Mouse (Mus musculus) gastrocnemius, adult 18-20 months (tissue): ENCODE data around the gene Slc22a7. TPM values are rescaled to one million over a fixed set of nuclear protein-coding genes. Genes with fewer than 3 reads are reported as not detected.
A peak's percentile ranks its signal among the peaks of the same experiment; 100 is the strongest.

ENCODE experiments used
- DNase-seq: peaks from one replicate; pipeline ENCODE4 v3.0.0; 2021; ENCODE audit warnings: low spot score
- long read RNA-seq, 2 experiments: library from polyadenylated mRNA; stranded (forward); transcript quantifications; one replicate each; pipeline ENCODE4 v2.0.0; 2021
- total RNA-seq, 2 experiments: library from RNA; stranded (reverse); gene quantifications; 2 replicates each; pipeline ENCODE4 v1.2.3; 2021

Gene Slc22a7
- total RNA-seq, result under 1 TPM in 1 of 2 experiments, not detected in 1; 0.14 TPM
- long read RNA-seq, experiment 1, result 0 reads
- long read RNA-seq, experiment 2, result 0 reads

DNA sequence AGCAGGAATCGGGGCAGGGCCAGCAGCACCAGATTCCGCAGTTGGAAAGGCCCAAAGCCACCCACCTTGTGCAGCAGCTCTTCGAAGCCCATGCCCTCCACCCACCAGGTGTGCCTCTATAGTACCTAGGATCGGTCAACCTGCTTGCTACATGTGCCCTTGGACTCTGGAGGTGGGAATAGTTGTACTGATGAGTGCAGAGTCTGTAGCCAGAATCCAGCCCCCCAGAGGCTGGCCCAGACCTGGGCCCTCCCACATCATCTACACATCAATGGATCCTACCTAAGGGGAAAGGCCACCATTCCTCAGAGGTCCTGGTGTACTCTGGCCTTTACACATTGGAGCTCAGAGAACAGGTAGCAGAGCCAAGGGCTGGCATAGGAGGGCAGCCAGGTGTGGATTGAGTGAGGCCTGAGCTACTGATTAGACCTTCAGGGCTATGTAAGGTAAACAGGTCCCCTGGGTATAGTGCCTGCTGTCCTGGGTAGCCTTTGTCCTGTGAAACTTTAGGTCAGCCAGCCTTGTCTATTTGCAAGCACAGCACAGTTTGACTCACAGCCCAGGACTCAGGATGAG is at the start of gene Slc22a7:
Slc22a7 (minus strand) TSS at position 160 of the 576 bp plus-strand sequence.
- DNase-seq, result no peak

DNA sequence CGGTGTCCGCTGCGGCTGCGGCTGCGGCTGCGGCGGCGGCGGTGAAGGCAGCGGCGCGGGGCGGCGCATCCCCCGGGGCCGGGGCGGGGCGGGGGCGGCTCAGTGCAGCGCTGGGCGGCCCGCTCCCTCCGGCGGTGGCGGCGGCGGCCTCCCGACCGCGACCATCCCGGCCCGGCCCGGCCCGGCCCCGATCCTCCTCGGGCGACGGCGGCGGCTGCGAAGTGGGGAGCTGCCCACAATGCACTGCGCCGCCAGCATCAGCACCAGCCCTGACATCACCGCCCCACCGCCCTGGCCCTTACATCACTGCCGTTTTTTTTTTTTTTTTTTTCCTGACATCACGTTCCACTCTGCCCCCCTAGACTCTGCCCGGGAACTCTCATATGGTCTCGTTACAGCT is 49.2 kb upstream of the Slc22a7 start, which contains the start of gene Ttbk1:
Ttbk1 (minus strand) TSS at position 245 of the 400 bp plus-strand sequence.
- no peak for DNase-seq

DNA sequence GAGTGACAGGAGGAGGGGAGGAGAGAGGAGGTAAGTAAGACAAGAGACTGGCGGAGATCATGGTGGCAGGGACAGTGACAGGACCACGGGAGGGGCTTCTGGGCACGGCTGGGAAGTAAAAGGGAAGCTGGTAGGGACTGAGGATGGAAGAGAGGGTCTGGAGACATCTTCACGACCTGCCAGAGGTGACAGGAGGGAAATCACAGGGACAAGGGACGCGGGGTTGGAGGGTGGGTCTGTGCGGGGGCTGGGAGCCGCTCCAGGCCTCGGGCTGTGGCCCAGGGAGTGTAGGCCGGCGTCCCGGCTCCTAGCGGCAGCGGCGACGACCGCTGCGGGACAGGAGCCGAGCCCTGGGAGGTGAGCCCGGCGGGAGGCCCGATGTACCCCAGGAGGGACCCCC is 48.7 kb upstream of the Slc22a7 start:
- DNase-seq, result no peak

DNA sequence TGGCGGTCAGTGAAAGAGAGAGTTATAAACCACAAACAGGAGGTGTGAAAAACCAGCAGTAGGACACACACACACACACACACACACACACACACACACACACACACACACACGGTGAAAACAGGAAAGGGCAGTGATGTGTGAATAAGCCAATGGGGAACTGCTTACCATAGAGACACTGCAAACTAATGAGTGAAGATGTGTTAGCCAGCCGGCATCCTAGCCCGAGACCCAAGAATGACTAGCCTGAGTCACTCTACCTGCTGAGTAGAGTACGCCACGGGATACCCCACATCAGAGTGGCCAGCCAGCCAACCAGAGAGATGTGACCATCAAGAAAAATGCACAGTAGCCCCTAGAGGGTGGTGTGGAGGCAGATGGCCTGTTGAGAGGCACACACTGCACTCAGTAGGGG is 46.2 kb upstream of the Slc22a7 start:
- no peak for DNase-seq

DNA sequence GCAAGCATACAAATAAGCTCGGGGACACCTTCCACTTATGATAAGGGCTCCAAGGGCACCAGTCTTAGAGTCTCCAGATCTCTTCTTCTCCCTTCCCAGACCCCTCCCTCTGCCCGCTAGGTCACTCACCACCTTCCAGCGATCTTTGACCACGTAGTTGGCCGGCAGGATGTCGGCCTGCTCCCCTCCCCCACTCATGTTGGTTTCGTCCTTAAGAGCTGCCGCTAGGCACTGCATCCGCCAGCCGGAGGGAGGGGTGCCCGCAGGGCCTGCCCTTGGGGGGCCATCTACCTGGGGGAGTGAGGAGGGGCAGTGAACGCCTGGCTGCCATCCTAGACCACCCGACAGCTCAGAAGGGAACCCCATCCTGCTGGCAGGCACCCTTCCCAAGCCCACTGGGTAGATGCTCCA is 45.8 kb upstream of the Slc22a7 start:
- no peak for DNase-seq

DNA sequence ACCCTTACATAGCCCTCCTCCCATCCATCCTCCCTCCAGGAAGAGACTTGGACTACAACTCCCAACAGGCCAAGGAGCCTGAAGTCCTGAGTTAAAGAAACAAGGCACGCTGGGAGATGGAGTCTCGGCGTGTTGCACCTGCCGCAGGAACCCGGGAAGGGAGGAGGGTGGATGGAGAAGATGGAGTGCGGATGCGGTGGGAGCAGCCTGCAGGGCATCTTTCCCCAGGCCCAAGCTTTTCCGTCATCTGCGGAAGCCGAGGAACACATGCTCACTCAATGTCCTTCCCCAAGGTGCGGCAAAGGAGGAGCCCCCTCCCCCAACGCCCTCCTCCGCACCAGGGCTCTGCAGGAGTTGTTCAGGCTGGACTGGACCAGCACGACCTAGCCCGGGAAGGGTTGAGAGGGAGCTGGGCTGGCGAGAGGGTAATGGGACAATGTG is 45.3 kb upstream of the Slc22a7 start:
- peak; percentile 31 for DNase-seq

DNA sequence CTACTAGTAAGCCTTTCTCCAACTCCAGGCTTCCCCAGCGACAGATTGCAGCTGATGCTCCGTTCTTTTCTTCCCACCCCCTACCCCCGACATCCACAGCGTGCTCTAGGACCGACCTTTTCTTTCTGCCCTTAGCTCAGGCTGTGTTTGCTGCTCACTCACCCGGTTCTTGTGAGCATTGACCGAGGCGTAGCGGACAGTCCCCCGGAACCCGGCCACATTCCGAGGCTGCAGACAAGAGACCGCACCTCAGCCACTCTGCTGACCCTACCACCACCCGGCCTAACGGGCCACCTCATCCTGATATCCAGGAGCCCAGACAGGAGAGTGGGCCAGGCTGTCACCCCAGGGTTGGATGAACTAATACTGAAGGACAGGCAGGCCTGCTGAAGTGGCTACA is 39.0 kb upstream of the Slc22a7 start:
- no peak for DNase-seq

DNA sequence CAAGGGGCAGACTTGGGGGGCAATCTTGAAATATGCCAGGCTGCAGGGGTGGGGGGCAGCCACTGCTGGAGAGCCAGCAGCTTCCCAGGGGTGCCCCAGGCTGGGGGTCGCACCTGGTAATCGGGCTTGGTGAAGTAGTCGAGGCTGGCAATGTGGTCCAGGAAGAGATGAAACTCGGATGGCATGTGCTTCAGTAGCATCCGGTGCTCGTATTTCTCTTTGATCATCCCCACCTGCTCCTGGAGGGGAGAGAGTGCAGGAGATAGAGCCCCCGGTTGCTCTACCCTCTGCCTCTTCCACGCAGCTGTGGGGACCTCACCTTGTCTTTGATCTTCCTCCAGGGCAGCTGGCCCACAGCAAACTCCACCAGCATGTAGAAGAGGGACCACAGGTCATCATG is 38.3 kb upstream of the Slc22a7 start:
- no peak for DNase-seq

DNA sequence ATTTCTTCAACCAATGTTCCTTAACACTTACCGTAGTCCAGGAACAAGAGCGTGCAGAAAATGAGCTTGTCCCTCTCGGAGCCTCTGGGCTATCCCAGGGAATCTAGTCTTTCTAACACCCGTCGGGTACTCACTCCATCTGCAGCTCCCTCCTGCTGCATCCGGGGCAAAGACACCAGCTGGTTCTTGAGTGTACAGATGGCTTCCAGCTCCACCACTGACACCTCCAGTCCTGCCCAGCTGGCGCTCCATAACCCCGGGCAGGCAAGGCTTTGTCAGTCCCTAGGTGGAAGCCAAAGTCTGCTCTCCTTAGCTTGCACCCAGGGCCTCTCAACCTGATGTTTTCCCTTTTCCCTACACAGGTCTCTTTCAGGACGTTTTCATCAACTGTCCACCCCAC is 29.6 kb upstream of the Slc22a7 start:
- no peak for DNase-seq

DNA sequence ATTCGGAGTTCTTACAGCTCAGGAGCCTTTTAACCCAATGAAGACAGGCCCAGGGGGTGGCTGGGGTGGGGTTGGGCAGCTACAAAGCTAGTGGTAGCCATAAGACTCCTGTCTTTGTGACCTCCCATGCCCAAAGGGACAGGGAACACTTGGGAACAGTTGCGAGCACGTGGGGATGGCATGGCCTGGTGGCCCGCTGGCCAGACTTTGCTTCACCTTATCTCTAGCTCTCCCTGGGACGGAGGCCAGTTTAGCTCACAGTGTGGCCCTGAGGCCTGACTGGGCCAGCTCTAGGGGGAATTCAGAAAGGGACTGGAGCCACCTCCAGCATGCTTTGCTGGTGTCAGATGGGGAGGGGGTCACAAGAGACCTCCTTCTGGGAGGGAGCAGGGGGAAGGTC is 24.0 kb upstream of the Slc22a7 start:
- DNase-seq, result no peak

DNA sequence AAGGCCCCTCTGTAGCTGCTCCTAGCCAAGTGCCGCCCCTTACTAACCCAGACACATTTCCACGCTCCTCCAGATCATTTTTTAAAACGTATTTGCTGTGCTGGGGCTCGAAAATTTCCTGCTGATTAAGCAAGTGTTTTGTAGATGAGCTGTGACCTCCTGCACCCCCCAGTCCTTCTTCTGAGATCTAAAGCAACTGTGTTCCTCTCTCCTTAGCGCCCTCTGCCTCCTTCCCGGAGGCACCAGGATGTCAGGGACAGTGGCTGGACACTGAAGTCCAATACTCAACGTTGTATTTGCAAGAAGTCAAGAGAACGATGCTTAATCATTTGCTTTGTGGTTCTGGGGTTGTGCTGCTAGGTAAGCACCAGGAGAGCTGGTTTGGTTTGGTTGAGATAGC is 23.1 kb upstream of the Slc22a7 start:
- no peak for DNase-seq

DNA sequence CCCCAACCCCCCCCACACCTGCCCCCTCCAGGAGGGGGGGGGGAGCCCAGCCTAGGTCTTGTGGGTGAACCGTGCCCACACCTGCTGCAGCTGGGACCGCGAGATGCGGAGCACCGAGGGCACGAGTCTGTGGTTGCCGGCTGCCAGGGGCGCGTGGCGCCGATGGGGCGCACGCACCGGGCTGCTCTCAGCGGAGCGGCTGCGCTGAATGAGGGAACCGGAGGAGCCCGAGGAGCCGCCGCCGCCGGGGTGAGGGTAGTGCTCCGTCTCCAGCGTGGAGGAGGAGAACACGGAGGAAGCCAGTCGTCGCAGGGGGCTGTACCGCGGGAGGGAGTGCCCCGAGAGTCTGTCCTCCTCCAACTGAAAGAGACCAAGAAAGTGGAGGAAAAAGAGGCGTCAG is 22.4 kb upstream of the Slc22a7 start:
- no peak for DNase-seq

DNA sequence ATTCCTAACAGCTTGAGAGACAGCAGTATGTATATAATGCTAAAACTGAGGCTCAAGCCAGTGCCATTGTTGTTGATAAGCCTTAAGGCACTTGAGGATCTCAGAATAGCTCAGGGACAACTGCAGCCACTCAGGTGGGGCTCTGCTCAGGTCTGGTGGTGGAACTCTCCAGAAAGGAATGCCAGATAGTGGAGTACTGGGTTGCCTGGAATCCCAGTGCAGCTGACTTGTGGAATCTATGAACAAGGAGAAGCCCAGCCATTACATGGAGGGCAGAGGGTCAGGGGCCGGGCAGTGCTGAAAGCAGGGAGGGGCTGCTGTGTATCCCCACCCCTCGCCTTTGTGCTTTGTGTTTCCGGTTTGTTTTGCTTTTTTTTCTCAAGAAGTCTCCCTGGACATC is 20.2 kb upstream of the Slc22a7 start:
- no peak for DNase-seq

DNA sequence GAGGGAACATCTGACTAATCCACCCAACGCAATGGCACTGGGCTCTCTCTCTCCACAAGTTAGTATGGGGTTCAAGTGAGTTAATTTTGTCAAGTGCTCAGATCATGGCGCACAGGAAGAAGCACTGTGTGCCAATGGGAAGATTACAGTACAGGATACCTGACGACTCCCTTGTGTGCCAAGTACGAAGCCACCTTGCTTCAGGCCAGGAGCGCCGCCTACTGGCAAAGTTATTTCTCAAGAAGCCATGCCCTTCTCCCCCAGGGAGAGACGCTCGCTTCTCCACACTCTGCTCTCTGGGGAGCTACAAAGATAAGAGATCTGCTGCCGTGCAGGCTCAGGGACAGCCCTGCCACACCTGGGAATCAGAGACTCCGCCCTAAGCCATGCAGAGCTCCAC is 19.5 kb upstream of the Slc22a7 start:
- peak; percentile 65 for DNase-seq

DNA sequence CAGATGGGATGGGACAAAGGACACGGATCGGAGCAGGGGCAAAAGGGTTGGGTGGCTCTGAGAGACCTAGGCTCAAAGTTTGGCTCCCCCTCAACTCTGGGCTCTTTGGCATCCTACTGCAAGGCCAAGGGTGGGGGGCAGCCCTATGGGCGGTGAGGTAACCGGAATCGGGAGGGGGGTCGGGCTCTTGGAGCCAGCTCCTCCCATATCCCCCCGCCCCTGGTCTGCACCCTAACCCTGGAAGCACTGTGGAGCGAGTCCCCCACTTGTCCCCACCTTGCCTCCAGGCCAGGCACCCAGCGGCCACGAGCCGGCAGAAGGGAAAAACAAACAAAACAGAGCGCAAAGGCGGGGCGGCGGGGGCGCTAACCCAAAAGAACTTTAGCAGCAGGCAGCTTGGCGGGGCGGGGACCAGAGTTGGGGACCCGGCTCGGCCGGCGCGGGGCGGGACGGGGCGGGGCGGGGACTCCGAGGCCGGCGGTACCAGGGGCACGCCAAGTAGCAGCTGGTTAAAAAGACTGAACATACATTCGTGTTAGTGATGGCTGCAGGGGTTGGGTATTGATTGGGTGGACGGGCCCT is 16.9 kb upstream of the Slc22a7 start:
- DNase-seq, result no peak

DNA sequence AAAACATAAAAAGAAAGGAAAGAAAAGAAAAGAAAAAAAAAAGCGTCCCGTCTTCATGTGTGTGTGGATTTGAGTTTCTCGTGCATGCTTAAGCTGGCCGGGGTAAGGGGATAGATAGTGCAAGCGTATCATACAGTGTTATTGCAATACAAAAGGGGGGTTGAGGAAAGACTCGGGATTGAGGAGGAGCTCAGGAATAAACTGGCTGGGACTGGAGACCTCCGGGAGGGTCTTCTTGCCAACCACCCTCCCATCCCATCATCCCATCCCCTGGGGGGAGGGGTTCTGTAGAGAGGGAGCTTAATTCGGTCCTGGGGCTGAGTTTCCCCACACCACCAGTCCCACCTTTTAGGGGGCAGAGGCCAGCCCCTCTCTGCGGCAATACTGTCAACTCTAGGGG is 16.3 kb upstream of the Slc22a7 start:
- no peak for DNase-seq

DNA sequence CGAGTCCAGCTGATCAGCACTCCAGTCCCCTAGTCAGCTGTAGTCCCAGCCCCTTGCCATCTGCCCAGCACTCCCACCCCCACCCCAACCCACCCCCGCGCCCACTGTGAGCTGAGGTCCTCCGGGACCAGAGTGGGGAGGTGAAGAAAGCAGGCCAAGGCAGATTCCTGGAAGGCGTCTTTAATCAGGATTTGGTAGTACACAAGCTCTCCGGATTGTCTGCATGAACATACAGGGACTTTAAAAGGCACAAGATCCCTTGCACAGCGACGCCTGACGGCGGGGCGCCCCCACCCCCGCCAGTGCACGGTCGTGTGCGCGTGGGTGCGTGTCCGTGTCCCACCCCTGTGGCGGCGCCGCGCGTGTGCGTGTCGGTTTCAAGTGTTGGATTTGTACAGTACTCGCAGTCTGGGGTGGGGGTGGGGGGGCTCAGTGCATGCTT is 15.7 kb upstream of the Slc22a7 start:
- DNase-seq, result no peak

DNA sequence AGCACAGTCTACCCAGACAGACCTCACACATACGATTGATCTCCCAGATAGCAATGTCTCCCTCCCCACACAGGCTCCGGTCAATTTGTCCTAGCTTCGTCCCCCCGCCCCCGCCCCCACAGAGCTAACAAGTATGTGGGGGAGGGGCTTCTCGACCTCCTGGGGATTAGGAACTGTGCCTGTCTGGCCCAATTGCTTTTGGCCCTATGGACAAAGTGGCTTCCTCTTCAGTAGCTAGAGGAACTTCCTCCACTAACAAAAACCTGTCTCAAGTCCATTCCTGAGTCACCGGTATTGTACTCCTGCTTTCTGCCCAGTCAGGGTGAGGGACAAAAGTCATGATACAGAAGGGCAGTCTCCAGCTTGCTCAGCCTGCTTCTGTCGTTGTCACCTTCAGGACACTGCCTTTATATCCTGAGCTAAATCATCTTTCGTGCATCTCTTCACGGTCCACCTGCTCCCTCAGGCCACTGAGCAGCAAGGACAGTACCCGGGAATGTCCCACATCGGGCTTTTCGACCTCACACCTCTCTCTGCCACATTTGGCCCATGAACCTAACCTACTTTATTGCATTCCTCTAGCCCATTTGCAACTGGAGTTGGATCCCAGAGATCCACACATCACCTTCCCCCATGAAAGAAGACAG is 15.2 kb upstream of the Slc22a7 start:
- DNase-seq, result no peak

DNA sequence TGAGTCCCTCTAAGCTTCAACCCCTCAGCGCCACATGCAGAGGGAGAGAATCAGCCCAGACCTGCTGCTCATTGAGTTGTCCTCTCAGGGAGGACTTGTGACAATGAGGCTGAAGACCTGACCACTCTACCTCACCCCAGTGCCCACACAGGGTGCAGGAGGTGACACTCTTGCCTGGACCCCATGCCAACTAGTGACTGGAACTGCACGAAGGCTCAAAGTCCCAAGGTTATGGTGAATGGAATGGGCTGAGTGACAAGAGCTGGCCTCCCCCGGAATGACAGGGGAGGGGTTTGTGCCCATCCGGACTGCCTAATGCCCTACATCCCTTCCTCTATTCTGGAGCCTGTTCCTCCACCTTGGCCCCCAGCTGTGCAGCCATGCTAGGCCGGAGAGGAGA is 14.4 kb upstream of the Slc22a7 start:
- no peak for DNase-seq

DNA sequence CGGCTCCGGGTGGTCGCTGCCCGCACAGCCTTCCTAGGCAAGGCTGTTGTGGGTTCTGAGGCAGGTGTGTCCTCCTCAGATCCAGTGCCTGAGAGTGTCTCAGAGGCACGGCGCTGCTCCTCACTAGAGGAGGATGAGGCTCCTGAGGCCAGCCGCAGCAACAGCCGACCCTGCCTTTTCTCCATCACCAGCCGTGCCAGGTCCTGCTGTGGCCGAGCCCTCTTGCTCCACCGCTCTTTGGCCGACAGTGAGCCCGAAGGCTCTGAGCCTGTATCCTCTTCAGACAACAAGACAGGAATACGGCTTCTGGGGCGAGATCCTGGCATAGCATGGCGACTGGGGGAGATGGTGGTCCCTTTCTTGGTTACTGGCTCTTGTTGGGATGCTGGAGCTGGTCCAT is 8.0 kb upstream of the Slc22a7 start:
- DNase-seq, result no peak

DNA sequence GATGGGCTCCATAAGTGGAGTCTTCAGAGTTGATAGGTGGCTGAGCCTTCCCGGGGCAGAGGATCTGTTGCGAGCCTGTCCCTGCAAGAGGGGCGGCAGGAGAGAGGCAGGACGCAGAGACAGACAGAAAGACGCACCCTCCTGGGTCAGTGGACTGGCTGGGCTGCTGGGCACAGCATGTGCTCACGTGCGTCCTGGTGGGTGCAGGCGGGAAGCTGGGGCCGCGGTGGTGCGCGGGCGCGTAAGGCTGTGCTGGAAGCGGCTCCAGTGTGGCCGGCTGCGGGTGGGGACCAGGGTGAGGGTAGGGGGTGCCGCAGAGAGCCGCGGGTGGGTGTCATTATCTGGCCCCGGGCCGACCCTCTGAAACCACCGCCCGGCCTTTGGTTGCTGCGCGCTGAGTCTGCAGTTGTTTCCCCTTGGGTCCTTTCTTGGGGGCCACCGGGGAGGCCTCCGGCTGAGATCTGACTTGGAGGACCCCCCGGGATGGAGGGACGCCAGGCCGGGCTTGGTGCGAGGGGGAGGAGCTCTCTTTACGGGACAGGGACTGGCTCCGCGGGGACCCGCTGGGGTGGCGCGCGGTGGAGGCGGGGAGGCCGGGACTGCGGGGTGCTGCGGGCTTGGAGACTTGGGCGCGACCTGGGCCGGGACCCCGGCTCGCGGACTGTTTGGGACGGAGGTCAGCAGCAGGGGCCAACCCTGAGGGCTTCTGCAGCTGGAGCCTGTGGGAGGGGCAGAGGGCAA is 6.8 kb upstream of the Slc22a7 start:
- DNase-seq, result no peak

DNA sequence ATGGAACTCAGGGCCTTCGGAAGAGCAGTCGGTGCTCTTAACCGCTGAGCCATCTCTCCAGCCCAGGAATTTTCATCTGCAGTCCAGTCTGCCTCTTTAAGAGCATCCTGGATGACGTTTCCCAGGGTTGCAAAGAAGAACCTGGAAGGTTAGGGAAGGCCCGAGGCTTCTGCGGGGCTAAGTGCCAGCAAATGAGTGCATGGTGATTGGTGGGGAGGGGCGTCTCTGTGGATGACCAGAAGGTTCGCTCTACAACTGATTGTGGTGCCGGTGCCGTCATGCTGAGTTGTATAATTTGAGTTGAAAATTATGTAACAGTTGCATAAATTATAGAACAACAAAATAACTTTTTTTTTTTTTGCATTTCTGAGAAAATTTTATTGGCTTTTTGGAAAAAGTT is 919 bp upstream of the Slc22a7 start:
- no peak for DNase-seq
